In genomic region chr13:34934931-34935644, GRCm38 (mm10) we compare ENCODE assay signal across 31 mouse cellular contexts. TPM values are rescaled to one million over a fixed set of nuclear protein-coding genes. Genes with fewer than 3 reads are reported as not detected.
DNase-seq lines count a peak whose midpoint lies in the region; ATAC-seq and TF ChIP-seq lines count a peak whose summit lies in the region.
"Had no signal": no experiment of that assay in that cellular context is flagged by ENCODE, and none has a peak within 500 bp of the region (broad histone marks: within the 10 kb centered on the region; RNA-seq: fewer than 3 reads in every experiment).

No protein-coding gene starts in this region.

- TF ChIP-seq CTCF in layer of hippocampus, adult 2 months (conservative IDR thresholded peaks at IDR 0.05): no peak
- TF ChIP-seq CTCF in midbrain, postnatal 0 days (IDR thresholded peaks at IDR 0.05): no peak
- TF ChIP-seq CTCF in stomach, postnatal 0 days (IDR thresholded peaks at IDR 0.05; ENCODE audit: low read depth): no peak

- H3K9ac ChIP-seq in midbrain, postnatal 0 days (replicated peaks; ENCODE audit: low read length, poor library complexity, severe bottlenecking): no peak overlapping the region
- no peak overlapping the region for H3K9ac ChIP-seq in midbrain, embryonic 15.5 days
- no peak overlapping the region for H3K9ac ChIP-seq in stomach, postnatal 0 days (ENCODE audit: low read length)
- H3K9ac ChIP-seq: heart, embryonic 12.5 days; hindbrain, embryonic 14.5 days; limb, embryonic 13.5 days; liver, embryonic 14.5 days; midbrain, embryonic 13.5 days had no signal

- H3K4me3 ChIP-seq in layer of hippocampus, adult 2 months: no peak overlapping the region
- H3K4me3 ChIP-seq in midbrain, postnatal 0 days (ENCODE audit: low read depth, low read length): no peak overlapping the region
- no peak overlapping the region for H3K4me3 ChIP-seq in midbrain, embryonic 15.5 days
- no peak overlapping the region for H3K4me3 ChIP-seq in stomach, postnatal 0 days (ENCODE audit: low read depth, low read length)
- H3K4me3 ChIP-seq: heart, embryonic 12.5 days; limb, embryonic 13.5 days; midbrain, embryonic 13.5 days had no signal

- H3K9me3 ChIP-seq in midbrain, postnatal 0 days (ENCODE audit: low read length): no peaks in the 10 kb centered on the region
- H3K9me3 ChIP-seq in midbrain, embryonic 15.5 days: no peaks in the 10 kb centered on the region
- H3K9me3 ChIP-seq in stomach, postnatal 0 days (ENCODE audit: control insufficient read depth, low read length): no peaks in the 10 kb centered on the region
- H3K9me3 ChIP-seq: heart, embryonic 12.5 days; limb, embryonic 13.5 days; midbrain, embryonic 13.5 days had no signal

- H3K27me3 ChIP-seq in midbrain, postnatal 0 days (ENCODE audit: insufficient read depth, low read length): no peaks in the 10 kb centered on the region
- H3K27me3 ChIP-seq in midbrain, embryonic 15.5 days (replicated peaks): no peaks in the 10 kb centered on the region
- H3K27me3 ChIP-seq in stomach, postnatal 0 days (ENCODE audit: control insufficient read depth, insufficient read depth, low read length): no peaks in the 10 kb centered on the region
- H3K27me3 ChIP-seq: midbrain, embryonic 13.5 days had no signal

- no peaks in the 10 kb centered on the region for H3K4me1 ChIP-seq in midbrain, postnatal 0 days (ENCODE audit: insufficient read depth, low read length)
- H3K4me1 ChIP-seq in midbrain, embryonic 15.5 days: no peaks in the 10 kb centered on the region
- no peaks in the 10 kb centered on the region for H3K4me1 ChIP-seq in stomach, postnatal 0 days (replicated peaks; ENCODE audit: control insufficient read depth, insufficient read depth)
- H3K4me1 ChIP-seq: heart, embryonic 12.5 days; limb, embryonic 13.5 days; midbrain, embryonic 13.5 days had no signal

- no peak for TF ChIP-seq EP300 in stomach, postnatal 0 days (optimal IDR thresholded peaks at IDR 0.05)

- H3K4me2 ChIP-seq in midbrain, postnatal 0 days (ENCODE audit: low read depth, low read length, poor library complexity, severe bottlenecking): no peak overlapping the region
- no peak overlapping the region for H3K4me2 ChIP-seq in midbrain, embryonic 15.5 days
- no peak overlapping the region for H3K4me2 ChIP-seq in stomach, postnatal 0 days (replicated peaks; ENCODE audit: low read depth)
- H3K4me2 ChIP-seq: heart, embryonic 12.5 days; hindbrain, embryonic 14.5 days; limb, embryonic 13.5 days; midbrain, embryonic 13.5 days had no signal

- no peak overlapping the region for H3K27ac ChIP-seq in layer of hippocampus, adult 2 months
- H3K27ac ChIP-seq in midbrain, postnatal 0 days (ENCODE audit: low read depth, low read length): no peak overlapping the region
- H3K27ac ChIP-seq in midbrain, embryonic 15.5 days: no peak overlapping the region
- no peak overlapping the region for H3K27ac ChIP-seq in stomach, postnatal 0 days (replicated peaks)
- H3K27ac ChIP-seq: hindbrain, embryonic 14.5 days; limb, embryonic 13.5 days; liver, embryonic 14.5 days; midbrain, embryonic 13.5 days had no signal

- 73% methylated on average over 10 of the region's 10 CpGs for WGBS in midbrain, postnatal 0 days
- WGBS in midbrain, embryonic 15.5 days: 72% methylated on average over 10 of the region's 10 CpGs
- 71% methylated on average over 10 of the region's 10 CpGs for WGBS in stomach, postnatal 0 days

- DNase-seq in cerebellum, postnatal 10 days: peak; percentile 11 to 15
- peak; percentile 22 to 27 for DNase-seq in layer of hippocampus, adult 2 months (ENCODE audit: low spot score in 2 of 2)
- no peak for DNase-seq in layer of hippocampus, adult 9-10 months (ENCODE audit: low spot score)
- peak; percentile 25 for DNase-seq in midbrain, postnatal 0 days (ENCODE audit: low spot score)
- peak; percentile 52 for DNase-seq in right cerebral cortex, postnatal 14 days
- no peak for DNase-seq in stomach, postnatal 0 days (ENCODE audit: low spot score)
- DNase-seq: adrenal gland, postnatal 10 days; cerebellum, adult 18-20 months; cerebellum, postnatal 36 days; heart, adult 11 months; kidney, postnatal 4 days; thymus, adult 2 months had no signal

- no peak for ATAC-seq in cerebellum, adult (ENCODE audit: insufficient number of reproducible peaks, low FRiP score, low TSS enrichment)
- ATAC-seq in midbrain, postnatal 0 days (ENCODE audit: low FRiP score): no peak
- ATAC-seq in midbrain, embryonic 15.5 days (replicated peaks): no peak
- ATAC-seq in stomach, postnatal 0 days (ENCODE audit: low FRiP score, low TSS enrichment): no peak
- ATAC-seq: activated CD4-positive, CD25-positive, alpha-beta regulatory T cell, adult 4 months; intestine, embryonic 16.5 days; midbrain, embryonic 13.5 days; Patski had no signal

- H3K36me3 ChIP-seq in midbrain, postnatal 0 days (ENCODE audit: insufficient read depth, low read length): no peaks in the 10 kb centered on the region
- H3K36me3 ChIP-seq in midbrain, embryonic 15.5 days (replicated peaks): no peaks in the 10 kb centered on the region
- H3K36me3 ChIP-seq in stomach, postnatal 0 days (ENCODE audit: control insufficient read depth, insufficient read depth, low read length): no peaks in the 10 kb centered on the region
- H3K36me3 ChIP-seq: heart, embryonic 12.5 days; limb, embryonic 13.5 days; midbrain, embryonic 13.5 days had no signal

RNA-seq across cellular contexts. Expression of gene 4933417A18Rik, which starts 10.9 kb away (rescaled TPM):
- not detected for total RNA-seq in layer of hippocampus, adult 2 months (2021)
- not detected in 2 replicates for total RNA-seq in midbrain, postnatal 0 days (2014; rRNA removed)
- polyA plus RNA-seq in midbrain, postnatal 0 days (2015; fragmentation: Nextera tagmentation; extraction: Ambion mirVana): not detected in 2 replicates
- polyA plus RNA-seq in midbrain, embryonic 15.5 days (2015; fragmentation: Nextera tagmentation; extraction: Ambion mirVana): not detected in 2 replicates
- not detected in 2 replicates for polyA plus RNA-seq in stomach, postnatal 0 days (2015; fragmentation: Nextera tagmentation; extraction: Ambion mirVana)
- total RNA-seq: adrenal gland, postnatal 10 days; gastrocnemius, adult 8-10 months; heart, postnatal 25 days; layer of hippocampus, postnatal 36 days; megakaryocyte progenitor cell, adult 5-6 weeks had no signal
- polyA plus RNA-seq: activated CD4-positive, CD25-positive, alpha-beta regulatory T cell, adult 4 months; frontal cortex, adult 2 months; heart, embryonic 12.5 days; hindbrain, embryonic 14.5 days; intestine, embryonic 16.5 days; kidney, embryonic 14.5 days; limb, embryonic 13.5 days; liver, embryonic 14.5 days; lung, embryonic 16.5 days; midbrain, embryonic 13.5 days; Patski; spleen, adult 2 months; stomach, embryonic 14.5 days; thymus, adult 2 months had no signal

RNA-seq across cellular contexts. Expression of gene Fam217a, which starts 11.0 kb away (rescaled TPM):
- total RNA-seq in layer of hippocampus, adult 2 months (2021): under 1 TPM; 0.51 to 0.54 TPM
- total RNA-seq in midbrain, postnatal 0 days (2014; rRNA removed): 0.33 and 0.47 TPM in 2 replicates
- 1.5 and 1.6 TPM in 2 replicates for polyA plus RNA-seq in midbrain, postnatal 0 days (2015; fragmentation: Nextera tagmentation; extraction: Ambion mirVana)
- 1.1 and 1.2 TPM in 2 replicates for polyA plus RNA-seq in midbrain, embryonic 15.5 days (2015; fragmentation: Nextera tagmentation; extraction: Ambion mirVana)
- polyA plus RNA-seq in stomach, postnatal 0 days (2015; fragmentation: Nextera tagmentation; extraction: Ambion mirVana): 0.78 and 0.96 TPM in 2 replicates
- total RNA-seq: gastrocnemius, adult 8-10 months had no signal
- polyA plus RNA-seq: activated CD4-positive, CD25-positive, alpha-beta regulatory T cell, adult 4 months; Patski; spleen, adult 2 months; thymus, adult 2 months had no signal

RNA-seq across cellular contexts. Expression of gene Eci3, which starts 28.5 kb away (rescaled TPM):
- total RNA-seq in layer of hippocampus, adult 2 months (2021): under 1 TPM; 0.44 to 0.56 TPM
- not detected in 2 replicates for total RNA-seq in midbrain, postnatal 0 days (2014; rRNA removed)
- 0.39 and 0.50 TPM in 2 replicates for polyA plus RNA-seq in midbrain, postnatal 0 days (2015; fragmentation: Nextera tagmentation; extraction: Ambion mirVana)
- polyA plus RNA-seq in midbrain, embryonic 15.5 days (2015; fragmentation: Nextera tagmentation; extraction: Ambion mirVana): 0.25 and 0.34 TPM in 2 replicates
- 1.3 and 1.5 TPM in 2 replicates for polyA plus RNA-seq in stomach, postnatal 0 days (2015; fragmentation: Nextera tagmentation; extraction: Ambion mirVana)
- total RNA-seq: megakaryocyte progenitor cell, adult 5-6 weeks had no signal

RNA-seq across cellular contexts. Expression of gene Prpf4b, which starts 60.0 kb away (rescaled TPM):
- total RNA-seq in layer of hippocampus, adult 2 months (2021): 10 to 100 TPM; 88.8 to 98.4 TPM
- total RNA-seq in midbrain, postnatal 0 days (2014; rRNA removed): 37.5 and 46.5 TPM in 2 replicates
- 54.7 and 65.2 TPM in 2 replicates for polyA plus RNA-seq in midbrain, postnatal 0 days (2015; fragmentation: Nextera tagmentation; extraction: Ambion mirVana)
- polyA plus RNA-seq in midbrain, embryonic 15.5 days (2015; fragmentation: Nextera tagmentation; extraction: Ambion mirVana): 63.3 and 69.4 TPM in 2 replicates
- polyA plus RNA-seq in stomach, postnatal 0 days (2015; fragmentation: Nextera tagmentation; extraction: Ambion mirVana): 37.7 and 42.7 TPM in 2 replicates

Comparison
In these comparisons a context has a peak if more than half of its experiments do, and no peak if none do; other contexts are left out.
1. DNase-seq: peak in cerebellum, postnatal 10 days (2 of 2), layer of hippocampus, adult 2 months (2 of 2), midbrain, postnatal 0 days (single experiment) and right cerebral cortex, postnatal 14 days (single experiment); none in layer of hippocampus, adult 9-10 months (single experiment) and stomach, postnatal 0 days (single experiment).